Mouse (Mus musculus) stomach, embryonic 16.5 days (tissue): ENCODE data around the gene Col27a1. TPM values are rescaled to one million over a fixed set of nuclear protein-coding genes. Genes with fewer than 3 reads are reported as not detected.

Experiments used
- ATAC-seq: fragments of 200-750 bp; cut with Nextera tagmentation; 2 replicates; pipeline ENCODE4 v1.8.0; 2017; ENCODE audit warnings: moderate number of reproducible peaks, moderate TSS enrichment; ENCODE audit not compliant: insufficient read depth, low FRiP score
- H3K27ac ChIP-seq: fragments of 300-500 bp; sonication (generic); 2 replicates; pipeline ENCODE4 v1.5.1; 2014; ENCODE audit warnings: low read length
- H3K27me3 ChIP-seq: fragments of 300-500 bp; sonication (generic); 2 replicates; pipeline ENCODE4 v1.6.1; 2014; ENCODE audit warnings: low read length, control low read depth, mixed read lengths; ENCODE audit not compliant: control insufficient read depth, insufficient read depth
- H3K36me3 ChIP-seq: fragments of 300-500 bp; sonication (generic); 2 replicates; pipeline ENCODE4 v1.6.1; 2014; ENCODE audit warnings: low read length; ENCODE audit not compliant: control insufficient read depth, insufficient read depth
- H3K4me1 ChIP-seq: fragments of 300-500 bp; sonication (generic); 2 replicates; pipeline ENCODE4 v1.6.1; 2014; ENCODE audit warnings: low read length, control low read depth, mixed read lengths; ENCODE audit not compliant: control insufficient read depth, insufficient read depth
- H3K4me2 ChIP-seq: fragments of 300-500 bp; sonication (generic); 2 replicates; pipeline ENCODE4 v1.6.1; 2014; ENCODE audit warnings: low read depth, low read length, mixed read lengths
- H3K4me3 ChIP-seq: fragments of 300-500 bp; sonication (generic); replicated peaks from 2 replicates; pipeline ENCODE4 v1.5.1; 2014; ENCODE audit warnings: mild to moderate bottlenecking, low read length
- H3K9ac ChIP-seq: fragments of 300-500 bp; sonication (generic); 2 replicates; pipeline ENCODE4 v1.6.1; 2014; ENCODE audit warnings: low read length
- H3K9me3 ChIP-seq: fragments of 300-500 bp; sonication (generic); replicated peaks from 2 replicates; pipeline ENCODE4 v1.6.1; 2016; ENCODE audit warnings: low read length, control low read depth; ENCODE audit not compliant: control insufficient read depth
- WGBS: fragments of 180-500 bp; shearing (Covaris S2); extraction: QIAGEN DNeasy Blood & Tissue Kit; methylation state at CpG from one replicate; pipeline ENCODE4 v1.1.7; 2014; 5-methylcytosine and 5-hydroxymethylcytosine counted together
- polyA plus RNA-seq: library from polyadenylated mRNA; unstranded; fragments of >200 nt; fragmentation: Nextera tagmentation; extraction: Ambion mirVana; gene quantifications from 2 replicates; pipeline ENCODE4 v1.2.1, GENCODE M21; 2015

Gene Col27a1
- polyA plus RNA-seq, 1 experiment from 2014 or later: 13.3 TPM

GRCm38 (mm10) chr4:63219059-63219458 lies 5.3 kb downstream of the Col27a1 start:
- peaks cover 36% of the 10 kb centered on the region for H3K4me1 ChIP-seq
- H3K4me3 ChIP-seq: no peak overlapping the region
- no peak overlapping the region for H3K27ac ChIP-seq
- 81% methylated on average over 3 of the region's 3 CpGs for WGBS
- H3K9ac ChIP-seq: no peak overlapping the region
- 0 out of 2 replicates have a peak, but pooled peaks cover 2% of the 10 kb centered on the region for H3K27me3 ChIP-seq
- no peaks in the 10 kb centered on the region for H3K9me3 ChIP-seq
- H3K4me2 ChIP-seq: no peak overlapping the region
- no peak for ATAC-seq
- peaks cover under 1% of the 10 kb centered on the region; the same call in 1 of the 2 replicates for H3K36me3 ChIP-seq

- H3K36me3 ChIP-seq: peaks cover 5% of the 10 kb centered on the region; the same call in 1 of the 2 replicates
- no peak overlapping the region for H3K4me2 ChIP-seq
- no peaks in the 10 kb centered on the region for H3K9me3 ChIP-seq
- ATAC-seq: no peak
- H3K27me3 ChIP-seq: no peaks in the 10 kb centered on the region
- no peak overlapping the region for H3K9ac ChIP-seq
- 64% methylated on average over 6 of the region's 6 CpGs for WGBS
- H3K27ac ChIP-seq: no peak overlapping the region
- no peak overlapping the region for H3K4me3 ChIP-seq
- H3K4me1 ChIP-seq: peaks cover 30% of the 10 kb centered on the region
Measured at GRCm38 (mm10) chr4:63219635-63220034, 5.8 kb downstream of the Col27a1 start.

- Histone ChIP-seq H3K36me3 (peaks cover 5% of the 10 kb centered on the region; the same call in 1 of the 2 replicates), H3K27me3 (no peaks in the 10 kb centered on the region), H3K4me1 (peaks cover 39% of the 10 kb centered on the region), H3K4me3 (no peak overlapping the region), H3K9me3 (no peaks in the 10 kb centered on the region), H3K27ac (no peak overlapping the region), H3K4me2 (no peak overlapping the region), H3K9ac (no peak overlapping the region)
- no peak for ATAC-seq
- 80% methylated on average over 15 of the region's 15 CpGs for WGBS
Measured at GRCm38 (mm10) chr4:63221096-63221958, 7.5 kb downstream of the Col27a1 start.

- Histone ChIP-seq H3K27me3 (no peaks in the 10 kb centered on the region), H3K4me1 (peaks cover 39% of the 10 kb centered on the region), H3K4me2 (no peak overlapping the region), H3K9ac (no peak overlapping the region), H3K36me3 (peaks cover 5% of the 10 kb centered on the region; the same call in 1 of the 2 replicates), H3K27ac (no peak overlapping the region), H3K9me3 (no peaks in the 10 kb centered on the region), H3K4me3 (no peak overlapping the region)
- WGBS: 70% methylated on average over 8 of the region's 8 CpGs
- no peak for ATAC-seq
Measured at GRCm38 (mm10) chr4:63222246-63222645, 8.4 kb downstream of the Col27a1 start.

GRCm38 (mm10) chr4:63225373-63225772 lies 11.6 kb downstream of the Col27a1 start:
- Histone ChIP-seq H3K4me2 (no peak overlapping the region), H3K9me3 (no peaks in the 10 kb centered on the region), H3K4me3 (no peak overlapping the region), H3K27me3 (no peaks in the 10 kb centered on the region), H3K27ac (peak overlapping the region; percentile 55; the same call in 1 of the 2 replicates), H3K9ac (0 out of 2 replicates have a peak overlapping the region, but pooled peaks have one; percentile 1), H3K4me1 (peaks cover 32% of the 10 kb centered on the region), H3K36me3 (peaks cover 5% of the 10 kb centered on the region; the same call in 1 of the 2 replicates)
- ATAC-seq: no peak
- WGBS: 70% methylated on average over 10 of the region's 10 CpGs

GRCm38 (mm10) chr4:63226164-63226882 lies 12.5 kb downstream of the Col27a1 start:
- Histone ChIP-seq H3K27me3 (no peaks in the 10 kb centered on the region), H3K27ac (peak overlapping the region; percentile 55), H3K9ac (no peak overlapping the region), H3K36me3 (peaks cover 5% of the 10 kb centered on the region; the same call in 1 of the 2 replicates), H3K4me3 (no peak overlapping the region), H3K4me1 (peaks cover 36% of the 10 kb centered on the region), H3K9me3 (no peaks in the 10 kb centered on the region), H3K4me2 (no peak overlapping the region)
- 54% methylated on average over 8 of the region's 8 CpGs for WGBS
- peak; percentile 22 for ATAC-seq

GRCm38 (mm10) chr4:63226883-63227235 lies 13.1 kb downstream of the Col27a1 start:
- no peaks in the 10 kb centered on the region for H3K9me3 ChIP-seq
- peaks cover 5% of the 10 kb centered on the region; the same call in 1 of the 2 replicates for H3K36me3 ChIP-seq
- 49% methylated on average over 6 of the region's 6 CpGs for WGBS
- H3K4me3 ChIP-seq: no peak overlapping the region
- H3K9ac ChIP-seq: no peak overlapping the region
- H3K27me3 ChIP-seq: no peaks in the 10 kb centered on the region
- peak overlapping the region; percentile 55 for H3K27ac ChIP-seq
- peaks cover 42% of the 10 kb centered on the region for H3K4me1 ChIP-seq
- ATAC-seq: peak; percentile 45; the same call in 1 of the 2 replicates
- H3K4me2 ChIP-seq: no peak overlapping the region

- H3K36me3 ChIP-seq: peaks cover 5% of the 10 kb centered on the region; the same call in 1 of the 2 replicates
- no peak overlapping the region for H3K4me2 ChIP-seq
- H3K4me1 ChIP-seq: peaks cover 59% of the 10 kb centered on the region
- H3K9me3 ChIP-seq: no peaks in the 10 kb centered on the region
- H3K9ac ChIP-seq: peak overlapping the region; percentile 36
- peak; percentile 34; the same call in 1 of the 2 replicates for ATAC-seq
- 44% methylated on average over 5 of the region's 5 CpGs for WGBS
- no peak overlapping the region for H3K4me3 ChIP-seq
- H3K27ac ChIP-seq: peak overlapping the region; percentile 66
- no peaks in the 10 kb centered on the region for H3K27me3 ChIP-seq
Measured at GRCm38 (mm10) chr4:63228943-63229342, 15.1 kb downstream of the Col27a1 start.
